Mouse (Mus musculus): ENCODE measurements around the gene Tpmt. TPM values are rescaled to one million over a fixed set of nuclear protein-coding genes. Genes with fewer than 3 reads are reported as not detected.
A peak's percentile ranks its signal among the peaks of the same experiment; 100 is the strongest.

Gene Tpmt
- total RNA-seq (2014; rRNA removed) (13.2 and 13.6 TPM in 2 replicates), polyA plus RNA-seq (2015; fragmentation: Nextera tagmentation; extraction: Ambion mirVana) (8.6 and 11.1 TPM in 2 replicates)

DNA sequence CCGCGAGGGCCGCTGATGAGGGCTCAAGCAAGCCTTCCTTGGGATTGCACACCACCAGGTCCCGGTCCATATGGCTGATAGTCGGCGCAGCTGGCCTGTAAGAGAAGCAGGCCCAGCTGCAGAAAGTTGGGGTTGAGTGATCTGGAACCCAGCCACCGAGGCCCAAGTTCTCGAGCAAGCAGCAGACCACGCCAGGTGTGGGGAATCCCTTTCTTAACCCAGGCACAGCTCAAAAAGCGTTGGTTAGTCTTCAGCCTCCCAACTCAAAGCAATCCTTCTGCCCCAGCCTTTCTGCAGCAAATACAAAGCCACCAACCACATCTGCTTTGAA is at the start of gene Tpmt:
Gene Tpmt (minus strand): TSS at position 121 of the 331 bp plus-strand sequence.
- no peak for TF ChIP-seq CTCF (IDR thresholded peaks at IDR 0.05; ENCODE audit: low read depth)
- H3K36me3 ChIP-seq (ENCODE audit: insufficient read depth) = peaks cover 4% of the 10 kb centered on the region; the same call in 1 of the 2 replicates
- ATAC-seq (no peak), DNase-seq (peak; percentile 18)
- H3K4me1 ChIP-seq (ENCODE audit: insufficient read depth) = peaks cover 10% of the 10 kb centered on the region; the same call in 1 of the 2 replicates
- H3K9me3 ChIP-seq (ENCODE audit: low read length) = no peaks in the 10 kb centered on the region
- peak within 1 kb of the TSS; percentile 72 for H3K9ac ChIP-seq
- peak within 1 kb of the TSS; percentile 96 for H3K4me2 ChIP-seq (ENCODE audit: low read depth)
- H3K27ac ChIP-seq (ENCODE audit: low read depth, low read length) = peak within 1 kb of the TSS; percentile 70
- 13% methylated on average over 10 of the region's 10 CpGs for WGBS
- peak within 1 kb of the TSS; percentile 89 for H3K4me3 ChIP-seq (ENCODE audit: low read depth, low read length)
- no peaks in the 10 kb centered on the region for H3K27me3 ChIP-seq (ENCODE audit: insufficient read depth, low read length)

GRCm38 (mm10) chr13:47093791-47094190 is 49.3 kb upstream of the Tpmt start:
- H3K36me3 ChIP-seq (ENCODE audit: insufficient read depth) = peaks cover 17% of the 10 kb centered on the region
- no peak overlapping the region for H3K4me2 ChIP-seq (ENCODE audit: low read depth)
- H3K9me3 ChIP-seq (ENCODE audit: low read length) = no peaks in the 10 kb centered on the region
- WGBS = 93% methylated on average over 2 of the region's 2 CpGs
- H3K9ac ChIP-seq = no peak overlapping the region
- no peak for DNase-seq
- no peak overlapping the region for H3K27ac ChIP-seq (ENCODE audit: low read depth, low read length)
- no peaks in the 10 kb centered on the region for H3K4me1 ChIP-seq (ENCODE audit: insufficient read depth)
- TF ChIP-seq CTCF (IDR thresholded peaks at IDR 0.05; ENCODE audit: low read depth) = no peak
- no peak overlapping the region for H3K4me3 ChIP-seq (ENCODE audit: low read depth, low read length)
- ATAC-seq = no peak
- no peaks in the 10 kb centered on the region for H3K27me3 ChIP-seq (ENCODE audit: insufficient read depth, low read length)

DNA sequence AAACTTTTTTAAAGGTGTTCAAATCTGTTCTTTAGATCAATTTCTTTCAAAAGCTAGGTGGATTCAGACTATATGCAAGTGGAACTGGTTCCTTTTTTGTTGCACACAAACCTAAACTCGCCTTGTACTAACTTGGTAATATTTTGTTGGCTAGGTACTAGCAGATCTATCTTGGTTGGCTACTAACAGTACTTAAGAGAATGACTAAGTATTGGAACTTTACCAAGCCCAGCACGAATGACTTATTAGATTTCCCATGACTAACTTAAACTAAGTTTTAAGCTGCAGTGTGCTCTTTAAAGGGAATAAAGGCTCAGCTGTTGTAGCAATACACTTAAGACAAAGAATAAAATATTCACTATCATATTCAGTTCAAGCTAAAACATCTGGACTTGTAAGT is 44.7 kb upstream of the Tpmt start:
- H3K36me3 ChIP-seq (ENCODE audit: insufficient read depth) = peaks cover 20% of the 10 kb centered on the region
- WGBS = 85% methylated on average over 2 of the region's 2 CpGs
- H3K4me1 ChIP-seq (ENCODE audit: insufficient read depth) = no peaks in the 10 kb centered on the region
- H3K4me3 ChIP-seq (ENCODE audit: low read depth, low read length) = no peak overlapping the region
- H3K9me3 ChIP-seq (ENCODE audit: low read length) = no peaks in the 10 kb centered on the region
- H3K9ac ChIP-seq = no peak overlapping the region
- H3K27me3 ChIP-seq (ENCODE audit: insufficient read depth, low read length) = no peaks in the 10 kb centered on the region
- DNase-seq (no peak), ATAC-seq (no peak)
- no peak overlapping the region for H3K4me2 ChIP-seq (ENCODE audit: low read depth)
- no peak overlapping the region for H3K27ac ChIP-seq (ENCODE audit: low read depth, low read length)
- no peak for TF ChIP-seq CTCF (IDR thresholded peaks at IDR 0.05; ENCODE audit: low read depth)

- no peak for TF ChIP-seq CTCF (IDR thresholded peaks at IDR 0.05; ENCODE audit: low read depth)
- no peak overlapping the region for H3K9ac ChIP-seq
- H3K4me2 ChIP-seq (ENCODE audit: low read depth) = no peak overlapping the region
- no peaks in the 10 kb centered on the region for H3K9me3 ChIP-seq (ENCODE audit: low read length)
- peaks cover 20% of the 10 kb centered on the region for H3K36me3 ChIP-seq (ENCODE audit: insufficient read depth)
- H3K27ac ChIP-seq (ENCODE audit: low read depth, low read length) = no peak overlapping the region
- no peaks in the 10 kb centered on the region for H3K4me1 ChIP-seq (ENCODE audit: insufficient read depth)
- ATAC-seq = no peak
- 93% methylated on average over 1 of the region's 1 CpGs for WGBS
- H3K27me3 ChIP-seq (ENCODE audit: insufficient read depth, low read length) = no peaks in the 10 kb centered on the region
- H3K4me3 ChIP-seq (ENCODE audit: low read depth, low read length) = no peak overlapping the region
- no peak for DNase-seq
Measured at GRCm38 (mm10) chr13:47088433-47088832, 43.9 kb upstream of the Tpmt start.

DNA sequence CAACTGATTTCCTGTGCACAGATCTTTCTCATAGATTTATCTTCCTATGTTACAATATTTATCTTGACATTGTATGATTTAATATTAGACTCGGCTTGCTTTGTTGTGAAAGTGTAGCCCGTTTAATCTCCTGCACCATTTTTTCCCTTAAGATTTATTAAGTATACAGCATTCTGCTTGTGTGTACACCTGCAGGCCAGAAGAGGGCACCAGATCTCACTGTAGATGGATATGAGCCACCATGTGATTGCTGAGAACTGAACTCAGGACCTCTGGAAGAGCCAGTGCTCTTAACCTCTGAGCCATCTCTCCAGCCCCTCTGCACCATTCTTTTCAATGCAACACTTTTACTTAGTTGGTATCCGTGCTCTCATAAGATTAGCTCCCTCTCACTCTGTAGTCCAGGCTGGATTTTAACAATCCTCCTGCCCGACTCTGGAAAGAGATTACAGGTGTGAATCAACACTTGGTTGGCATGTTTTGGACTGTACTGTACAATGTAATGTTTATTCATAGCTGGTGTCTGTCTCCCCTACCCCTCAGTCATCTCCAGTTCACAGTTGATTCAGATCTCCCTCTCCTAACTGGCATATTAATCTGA is 36.5 kb upstream of the Tpmt start:
- WGBS = 92% methylated on average over 4 of the region's 4 CpGs
- TF ChIP-seq CTCF (IDR thresholded peaks at IDR 0.05; ENCODE audit: low read depth) = peak; percentile 37
- H3K9me3 ChIP-seq (ENCODE audit: low read length) = no peaks in the 10 kb centered on the region

GRCm38 (mm10) chr13:47078799-47079198 is 34.3 kb upstream of the Tpmt start:
- 71% methylated on average over 5 of the region's 5 CpGs for whole genome bisulfite sequencing
- peak; percentile 28; the same call in 1 of the 2 replicates for TF ChIP-seq CTCF (IDR thresholded peaks at IDR 0.05; ENCODE audit: low read depth)
- Histone ChIP-seq H3K9me3 (ENCODE audit: low read length) (no peaks in the 10 kb centered on the region), H3K27ac (ENCODE audit: low read depth, low read length) (no peak overlapping the region), H3K9ac (no peak overlapping the region), H3K4me1 (ENCODE audit: insufficient read depth) (no peaks in the 10 kb centered on the region), H3K4me3 (ENCODE audit: low read depth, low read length) (no peak overlapping the region), H3K27me3 (ENCODE audit: insufficient read depth, low read length) (no peaks in the 10 kb centered on the region), H3K36me3 (ENCODE audit: insufficient read depth) (peaks cover 70% of the 10 kb centered on the region), H3K4me2 (ENCODE audit: low read depth) (no peak overlapping the region)
- no peak for DNase-seq
- no peak for ATAC-seq

More for the DNA sequence above, 36.5 kb upstream of the Tpmt start:
- Histone ChIP-seq H3K27me3 (ENCODE audit: insufficient read depth, low read length) (no peaks in the 10 kb centered on the region), H3K4me3 (ENCODE audit: low read depth, low read length) (no peak overlapping the region), H3K36me3 (ENCODE audit: insufficient read depth) (peaks cover 58% of the 10 kb centered on the region), H3K9ac (no peak overlapping the region), H3K4me2 (ENCODE audit: low read depth) (no peak overlapping the region), H3K27ac (ENCODE audit: low read depth, low read length) (no peak overlapping the region), H3K4me1 (ENCODE audit: insufficient read depth) (no peaks in the 10 kb centered on the region)
- DNase-seq (no peak), ATAC-seq (no peak)

DNA sequence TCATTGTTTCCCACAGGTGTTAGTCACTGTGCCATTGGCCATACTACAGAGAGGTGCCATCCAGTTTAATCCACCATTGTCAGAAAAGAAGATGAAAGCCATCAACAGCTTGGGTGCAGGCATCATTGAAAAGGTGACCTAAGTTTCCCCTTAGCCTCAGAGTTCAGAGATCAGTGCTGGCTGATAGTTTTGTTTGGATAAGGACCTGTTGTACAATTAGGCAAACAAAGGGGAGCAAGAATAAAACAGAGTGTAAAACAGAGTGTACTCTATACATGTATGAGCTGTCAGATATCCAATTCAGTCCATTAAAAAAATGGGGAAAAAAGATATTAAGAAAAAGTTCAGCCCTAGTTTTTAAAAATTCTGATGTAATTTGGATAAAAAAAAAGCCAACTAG is 32.8 kb upstream of the Tpmt start:
- DNase-seq = no peak
- no peaks in the 10 kb centered on the region for H3K27me3 ChIP-seq (ENCODE audit: insufficient read depth, low read length)
- H3K4me3 ChIP-seq (ENCODE audit: low read depth, low read length) = no peak overlapping the region
- H3K4me1 ChIP-seq (ENCODE audit: insufficient read depth) = no peaks in the 10 kb centered on the region
- H3K4me2 ChIP-seq (ENCODE audit: low read depth) = no peak overlapping the region
- no peak for TF ChIP-seq CTCF (IDR thresholded peaks at IDR 0.05; ENCODE audit: low read depth)
- no peak for ATAC-seq
- H3K36me3 ChIP-seq (ENCODE audit: insufficient read depth) = peaks cover 78% of the 10 kb centered on the region
- H3K9ac ChIP-seq = no peak overlapping the region
- no peak overlapping the region for H3K27ac ChIP-seq (ENCODE audit: low read depth, low read length)
- no peaks in the 10 kb centered on the region for H3K9me3 ChIP-seq (ENCODE audit: low read length)

Measured in forebrain, postnatal 0 days (tissue).